ENCODE assay signal across 11 mouse cellular contexts in the genomic region with DNA sequence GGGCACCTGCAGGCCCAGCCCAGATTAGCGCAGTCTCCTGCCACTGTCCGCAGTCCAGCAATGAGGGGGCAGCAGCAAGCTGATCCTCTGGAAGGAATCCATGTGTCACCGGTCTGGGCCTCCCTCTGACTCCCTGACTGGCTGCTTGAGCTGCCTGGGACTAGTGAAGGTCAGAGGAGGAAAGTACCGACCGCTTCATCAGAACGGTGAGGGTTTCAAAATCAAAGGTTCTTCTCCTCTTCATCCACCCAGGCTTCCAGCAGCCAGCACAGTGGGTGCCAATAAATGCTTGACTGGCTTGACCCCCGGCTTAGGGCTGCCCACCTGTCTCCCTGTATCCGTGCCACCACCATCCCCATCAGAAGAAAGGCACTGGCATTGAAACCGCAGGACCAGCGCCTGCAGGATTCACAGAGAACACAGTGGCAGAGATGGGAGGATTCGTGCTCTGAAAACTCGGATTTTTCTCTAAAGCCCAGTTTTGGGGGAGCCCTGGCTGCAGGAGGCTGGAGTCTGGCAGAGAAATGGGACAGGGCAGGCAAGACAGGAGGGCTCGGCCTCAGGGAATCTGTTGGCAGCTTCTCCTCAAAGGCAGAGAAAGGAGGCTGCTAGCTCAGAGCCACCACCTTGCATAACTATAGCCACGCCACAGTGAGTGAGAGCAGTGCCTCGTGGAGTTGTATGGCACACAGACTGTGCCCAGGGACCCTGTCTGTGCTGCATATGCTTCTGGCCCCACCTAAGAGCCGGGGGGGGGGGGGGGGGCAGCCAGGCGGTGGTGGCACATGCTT. TPM values are rescaled to one million over a fixed set of nuclear protein-coding genes. Genes with fewer than 3 reads are reported as not detected.
DNase-seq lines count a peak whose midpoint lies in the region; ATAC-seq lines count a peak whose summit lies in the region.
"Had no signal": no experiment of that assay in that cellular context is flagged by ENCODE, and none has a peak within 500 bp of the region (broad histone marks: within the 10 kb centered on the region; RNA-seq: fewer than 3 reads in every experiment).

No protein-coding gene starts in this region.

- 0 out of 2 replicates have a peak, but pooled peaks cover 8% of the 10 kb centered on the region for H3K4me1 ChIP-seq in embryonic facial prominence, embryonic 14.5 days (ENCODE audit: control insufficient read depth, insufficient read depth, low read length)
- peaks cover 61% of the 10 kb centered on the region for H3K4me1 ChIP-seq in midbrain, embryonic 13.5 days (replicated peaks)
- H3K4me1 ChIP-seq in heart, embryonic 10.5 days, result peaks cover 28% of the 10 kb centered on the region

- intact Hi-C loops in gastrocnemius, postnatal 36 days (cut with DNase I), result no loop called here

- H3K4me3 ChIP-seq in embryonic facial prominence, embryonic 14.5 days (ENCODE audit: low read depth, low read length), result peak overlapping the region; percentile 1; the same call in 1 of the 2 replicates
- peak overlapping the region; percentile 65 for H3K4me3 ChIP-seq in midbrain, embryonic 13.5 days (replicated peaks)
- no peak overlapping the region for H3K4me3 ChIP-seq in heart, embryonic 10.5 days

- no peak for ATAC-seq in embryonic facial prominence, embryonic 14.5 days (ENCODE audit: low read depth)
- no peak for ATAC-seq in midbrain, embryonic 13.5 days

- no peaks in the 10 kb centered on the region for H3K36me3 ChIP-seq in embryonic facial prominence, embryonic 14.5 days (ENCODE audit: control insufficient read depth, insufficient read depth, low read length)
- no peaks in the 10 kb centered on the region for H3K36me3 ChIP-seq in midbrain, embryonic 13.5 days
- no peaks in the 10 kb centered on the region for H3K36me3 ChIP-seq in heart, embryonic 10.5 days
- H3K36me3 ChIP-seq: stomach, embryonic 15.5 days had no signal

- no peak overlapping the region for H3K27ac ChIP-seq in embryonic facial prominence, embryonic 14.5 days (replicated peaks; ENCODE audit: low read depth, low read length)
- 0 out of 2 replicates have a peak overlapping the region, but pooled peaks have one; percentile 21 for H3K27ac ChIP-seq in midbrain, embryonic 13.5 days
- H3K27ac ChIP-seq in heart, embryonic 10.5 days, result no peak overlapping the region
- H3K27ac ChIP-seq: liver, embryonic 14.5 days; stomach, embryonic 15.5 days had no signal

- peak; percentile 23 for DNase-seq in gastrocnemius, adult 18-20 months (ENCODE audit: low spot score)
- DNase-seq in gastrocnemius, postnatal 36 days, result no peak
- peak; percentile 84 for DNase-seq in cerebellum, adult 11-12 months
- no peak for DNase-seq in embryonic facial prominence, embryonic 14.5 days (ENCODE audit: low spot score)
- DNase-seq in spleen, adult 18-20 months, result no peak
- no peak for DNase-seq in spleen, postnatal 4 days (ENCODE audit: low spot score in 2 of 2)
- no peak for DNase-seq in heart, embryonic 10.5 days (ENCODE audit: low spot score)
- DNase-seq: layer of hippocampus, adult 9-11 months had no signal

- peak overlapping the region; percentile 99; the same call in 1 of the 2 replicates for H3K4me2 ChIP-seq in embryonic facial prominence, embryonic 14.5 days (ENCODE audit: low read depth, low read length)
- peak overlapping the region; percentile 83 for H3K4me2 ChIP-seq in midbrain, embryonic 13.5 days (replicated peaks)

- H3K27me3 ChIP-seq in embryonic facial prominence, embryonic 14.5 days (replicated peaks; ENCODE audit: control insufficient read depth, insufficient read depth, low read length), result peaks cover 41% of the 10 kb centered on the region
- peaks cover 28% of the 10 kb centered on the region for H3K27me3 ChIP-seq in midbrain, embryonic 13.5 days
- H3K27me3 ChIP-seq in heart, embryonic 10.5 days (ENCODE audit: insufficient read depth, poor library complexity, severe bottlenecking), result peaks cover 98% of the 10 kb centered on the region

- WGBS in embryonic facial prominence, embryonic 14.5 days, result 50% methylated on average over 15 of the region's 17 CpGs
- WGBS in midbrain, embryonic 13.5 days, result 35% methylated on average over 16 of the region's 17 CpGs
- 43% methylated on average over 17 of the region's 17 CpGs for WGBS in heart, embryonic 10.5 days

- no peak overlapping the region for H3K9ac ChIP-seq in embryonic facial prominence, embryonic 14.5 days (ENCODE audit: low read depth, low read length)
- H3K9ac ChIP-seq in midbrain, embryonic 13.5 days (replicated peaks), result peak overlapping the region; percentile 82
- H3K9ac ChIP-seq: liver, embryonic 14.5 days; stomach, embryonic 15.5 days had no signal

- H3K9me3 ChIP-seq in embryonic facial prominence, embryonic 14.5 days (ENCODE audit: control insufficient read depth, low read length), result no peaks in the 10 kb centered on the region
- H3K9me3 ChIP-seq in midbrain, embryonic 13.5 days, result no peaks in the 10 kb centered on the region
- H3K9me3 ChIP-seq in heart, embryonic 10.5 days, result no peaks in the 10 kb centered on the region
- H3K9me3 ChIP-seq: stomach, embryonic 15.5 days had no signal

RNA-seq across cellular contexts. Expression of a gene that starts 2.5 kb away (rescaled TPM):
- total RNA-seq in gastrocnemius, adult 18-20 months (2021), result 1 to 10 TPM; 5.4 to 5.6 TPM
- total RNA-seq in gastrocnemius, postnatal 36 days (2021), result 1 to 10 TPM; 4.9 to 5.8 TPM
- polyA plus RNA-seq in embryonic facial prominence, embryonic 14.5 days (2014; fragmentation: Nextera tagmentation; extraction: Ambion mirVana), result 8.8 and 10.0 TPM in 2 replicates
- polyA plus RNA-seq in midbrain, embryonic 13.5 days (2015; fragmentation: Nextera tagmentation; extraction: Ambion mirVana), result 51.8 TPM in 2 replicates
- 0.65 and 0.85 TPM in 2 replicates for polyA plus RNA-seq in heart, embryonic 10.5 days (2016; fragmentation: Nextera tagmentation; extraction: Ambion mirVana)

Comparison
In these comparisons a context has a peak if more than half of its experiments do, and no peak if none do; other contexts are left out.
1. DNase-seq: peak in gastrocnemius, adult 18-20 months (single experiment) and cerebellum, adult 11-12 months (single experiment); none in gastrocnemius, postnatal 36 days (0 of 2), embryonic facial prominence, embryonic 14.5 days (single experiment), spleen, adult 18-20 months (0 of 2), spleen, postnatal 4 days (0 of 2) and heart, embryonic 10.5 days (single experiment).